Mouse (Mus musculus): ENCODE data around the gene Wapl.
A peak's percentile ranks its signal among the peaks of the same experiment; 100 is the strongest.

- TF ChIP-seq CTCF (IDR thresholded peaks at IDR 0.05; ENCODE audit: extremely low read depth, insufficient read depth, insufficient read length, insufficient replicate concordance) (peak; percentile 89), POLR2A (IDR thresholded peaks at IDR 0.05; ENCODE audit: low read depth, low read length) (no peak)
Observed at GRCm38 (mm10) chr14:34769021-34769566, 95.4 kb downstream of the Wapl start.

Data from spleen, adult 2 months (tissue).